Mouse (Mus musculus): ENCODE measurements around the gene Tdrd7. TPM values are rescaled to one million over a fixed set of nuclear protein-coding genes. Genes with fewer than 3 reads are reported as not detected.

Tdrd7 gene
- polyA plus RNA-seq, 1 experiment from 2014 or later = 19.0 TPM

- no peak overlapping the region for H3K9ac ChIP-seq (ENCODE audit: low read depth, low read length)
- no peak overlapping the region for H3K27ac ChIP-seq (ENCODE audit: low read depth, low read length)
- no peaks in the 10 kb centered on the region for H3K36me3 ChIP-seq (ENCODE audit: control insufficient read depth, insufficient read depth, low read length)
- no peak overlapping the region for H3K4me2 ChIP-seq (replicated peaks; ENCODE audit: low read depth, low read length)
- no peaks in the 10 kb centered on the region for H3K27me3 ChIP-seq (ENCODE audit: control insufficient read depth, insufficient read depth, low read length)
- 64% methylated on average over 3 of the region's 3 CpGs for WGBS
- ATAC-seq (ENCODE audit: low FRiP score, low TSS enrichment) = no peak
- no peaks in the 10 kb centered on the region for H3K9me3 ChIP-seq (ENCODE audit: control insufficient read depth, low read length)
- no peak overlapping the region for H3K4me3 ChIP-seq (ENCODE audit: low read length)
- peaks cover 8% of the 10 kb centered on the region; the same call in 1 of the 2 replicates for H3K4me1 ChIP-seq (ENCODE audit: control insufficient read depth, insufficient read depth, low read length)
These were observed 99.8 kb downstream of the Tdrd7 start for GRCm38 (mm10) chr4:46064961-46065360.

DNA sequence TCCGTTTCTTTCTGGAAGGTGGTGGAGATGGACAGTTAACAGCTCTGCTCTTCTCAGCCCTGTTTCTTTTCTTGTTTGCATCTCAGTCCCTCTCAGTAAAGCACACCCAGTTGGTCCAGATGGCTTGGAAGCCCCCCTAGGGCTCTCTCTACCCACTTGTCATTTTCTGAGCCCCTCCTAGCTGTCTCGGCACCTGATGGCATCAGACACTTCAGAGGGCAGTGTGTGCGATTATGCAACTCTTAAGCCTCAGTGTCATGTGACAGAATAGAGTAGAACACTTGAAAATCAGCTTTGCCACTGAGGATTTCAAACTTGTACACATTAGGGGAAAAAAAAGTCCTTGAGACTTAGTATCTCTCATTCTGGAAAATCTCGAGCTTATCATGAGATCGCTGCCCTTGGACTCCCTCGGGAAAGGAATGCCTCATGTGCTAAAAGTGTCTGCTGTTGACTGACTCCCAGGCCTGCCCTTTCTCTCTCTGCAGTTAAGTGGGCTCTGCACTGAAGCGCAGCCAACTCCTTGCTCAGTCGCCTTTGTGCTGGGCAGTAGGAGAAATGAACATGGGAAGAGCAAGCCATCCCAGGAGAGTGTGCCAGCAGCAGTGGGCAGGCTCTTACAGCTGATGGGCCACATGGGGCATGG is 100.7 kb downstream of the Tdrd7 start:
- H3K9ac ChIP-seq (ENCODE audit: low read depth, low read length) = no peak overlapping the region
- ATAC-seq (ENCODE audit: low FRiP score, low TSS enrichment) = no peak
- 57% methylated on average over 8 of the region's 8 CpGs for WGBS
- H3K4me1 ChIP-seq (ENCODE audit: control insufficient read depth, insufficient read depth, low read length) = peaks cover 8% of the 10 kb centered on the region; the same call in 1 of the 2 replicates
- no peaks in the 10 kb centered on the region for H3K36me3 ChIP-seq (ENCODE audit: control insufficient read depth, insufficient read depth, low read length)
- H3K9me3 ChIP-seq (ENCODE audit: control insufficient read depth, low read length) = no peaks in the 10 kb centered on the region
- H3K27me3 ChIP-seq (ENCODE audit: control insufficient read depth, insufficient read depth, low read length) = no peaks in the 10 kb centered on the region
- no peak overlapping the region for H3K4me3 ChIP-seq (ENCODE audit: low read length)
- no peak overlapping the region for H3K4me2 ChIP-seq (replicated peaks; ENCODE audit: low read depth, low read length)
- H3K27ac ChIP-seq (ENCODE audit: low read depth, low read length) = no peak overlapping the region

- 61% methylated on average over 3 of the region's 3 CpGs for WGBS
These were observed 102.9 kb downstream of the Tdrd7 start for GRCm38 (mm10) chr4:46068060-46068459.

DNA sequence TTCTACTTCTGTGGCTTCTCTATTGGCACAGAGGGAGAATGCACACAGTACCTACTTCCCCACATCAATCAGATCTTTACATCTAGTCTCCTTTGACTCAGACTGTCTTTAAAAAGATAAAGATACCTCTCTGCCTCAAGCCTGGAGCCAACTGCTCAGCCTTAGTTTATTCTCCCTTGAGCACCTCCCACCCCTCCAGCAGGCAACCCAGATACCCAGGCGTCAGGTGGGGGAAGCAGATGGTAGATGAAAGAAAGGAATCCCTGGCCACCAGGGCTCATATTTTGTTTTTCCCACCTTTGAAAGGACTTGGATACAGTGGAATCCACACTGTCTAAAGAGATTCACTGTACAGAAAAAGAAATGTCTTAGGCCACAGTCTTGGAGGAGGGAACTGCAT is 103.4 kb downstream of the Tdrd7 start:
- no peak overlapping the region for H3K4me2 ChIP-seq (replicated peaks; ENCODE audit: low read depth, low read length)
- no peak overlapping the region for H3K9ac ChIP-seq (ENCODE audit: low read depth, low read length)
- H3K27ac ChIP-seq (ENCODE audit: low read depth, low read length) = no peak overlapping the region
- H3K36me3 ChIP-seq (ENCODE audit: control insufficient read depth, insufficient read depth, low read length) = no peaks in the 10 kb centered on the region
- no peaks in the 10 kb centered on the region for H3K9me3 ChIP-seq (ENCODE audit: control insufficient read depth, low read length)
- no peaks in the 10 kb centered on the region for H3K27me3 ChIP-seq (ENCODE audit: control insufficient read depth, insufficient read depth, low read length)
- no peak for ATAC-seq (ENCODE audit: low FRiP score, low TSS enrichment)
- WGBS = 36% methylated on average over 1 of the region's 1 CpGs
- no peak overlapping the region for H3K4me3 ChIP-seq (ENCODE audit: low read length)
- peaks cover 8% of the 10 kb centered on the region; the same call in 1 of the 2 replicates for H3K4me1 ChIP-seq (ENCODE audit: control insufficient read depth, insufficient read depth, low read length)

More at GRCm38 (mm10) chr4:46068060-46068459, 102.9 kb downstream of the Tdrd7 start:
- Histone ChIP-seq H3K4me2 (replicated peaks; ENCODE audit: low read depth, low read length) (no peak overlapping the region), H3K27ac (ENCODE audit: low read depth, low read length) (no peak overlapping the region), H3K27me3 (ENCODE audit: control insufficient read depth, insufficient read depth, low read length) (no peaks in the 10 kb centered on the region), H3K4me3 (ENCODE audit: low read length) (no peak overlapping the region), H3K4me1 (ENCODE audit: control insufficient read depth, insufficient read depth, low read length) (peaks cover 8% of the 10 kb centered on the region; the same call in 1 of the 2 replicates), H3K36me3 (ENCODE audit: control insufficient read depth, insufficient read depth, low read length) (no peaks in the 10 kb centered on the region), H3K9ac (ENCODE audit: low read depth, low read length) (no peak overlapping the region), H3K9me3 (ENCODE audit: control insufficient read depth, low read length) (no peaks in the 10 kb centered on the region)
- no peak for ATAC-seq (ENCODE audit: low FRiP score, low TSS enrichment)

- H3K27ac ChIP-seq (ENCODE audit: low read depth, low read length) = peak overlapping the region; percentile 13; the same call in 1 of the 2 replicates
- no peaks in the 10 kb centered on the region for H3K9me3 ChIP-seq (ENCODE audit: control insufficient read depth, low read length)
- H3K4me3 ChIP-seq (ENCODE audit: low read length) = no peak overlapping the region
- H3K36me3 ChIP-seq (ENCODE audit: control insufficient read depth, insufficient read depth, low read length) = no peaks in the 10 kb centered on the region
- H3K27me3 ChIP-seq (ENCODE audit: control insufficient read depth, insufficient read depth, low read length) = no peaks in the 10 kb centered on the region
- WGBS = 44% methylated on average over 6 of the region's 6 CpGs
- H3K9ac ChIP-seq (ENCODE audit: low read depth, low read length) = no peak overlapping the region
- no peaks in the 10 kb centered on the region for H3K4me1 ChIP-seq (ENCODE audit: control insufficient read depth, insufficient read depth, low read length)
- H3K4me2 ChIP-seq (replicated peaks; ENCODE audit: low read depth, low read length) = no peak overlapping the region
- ATAC-seq (ENCODE audit: low FRiP score, low TSS enrichment) = peak; percentile 83
These were observed 104.8 kb downstream of the Tdrd7 start for GRCm38 (mm10) chr4:46069851-46070482.

DNA sequence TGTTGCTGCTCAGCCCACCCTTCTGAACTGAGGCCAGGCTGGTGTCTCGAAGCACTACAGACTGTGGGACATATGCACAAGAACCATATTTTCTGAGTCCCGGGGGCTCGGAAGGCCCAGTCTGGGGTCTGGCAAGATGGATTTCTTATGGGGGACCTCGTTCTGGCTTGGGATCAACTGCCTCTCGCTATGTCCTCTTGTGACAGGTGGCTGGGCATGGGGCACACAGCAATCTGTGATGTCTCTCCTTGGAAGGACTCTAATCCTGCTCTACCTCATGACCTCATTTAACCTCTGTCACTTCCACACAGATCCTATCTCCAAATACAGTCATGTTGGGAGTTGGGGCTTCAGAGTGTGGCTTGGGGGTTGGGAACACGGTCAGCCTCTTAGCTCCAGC is 107.5 kb downstream of the Tdrd7 start:
- H3K4me2 ChIP-seq (replicated peaks; ENCODE audit: low read depth, low read length) = no peak overlapping the region
- H3K27me3 ChIP-seq (ENCODE audit: control insufficient read depth, insufficient read depth, low read length) = no peaks in the 10 kb centered on the region; the same call in 1 of the 2 replicates
- ATAC-seq (ENCODE audit: low FRiP score, low TSS enrichment) = no peak
- peaks cover 5% of the 10 kb centered on the region; the same call in 1 of the 2 replicates for H3K4me1 ChIP-seq (ENCODE audit: control insufficient read depth, insufficient read depth, low read length)
- H3K36me3 ChIP-seq (ENCODE audit: control insufficient read depth, insufficient read depth, low read length) = no peaks in the 10 kb centered on the region
- H3K9ac ChIP-seq (ENCODE audit: low read depth, low read length) = no peak overlapping the region
- H3K4me3 ChIP-seq (ENCODE audit: low read length) = no peak overlapping the region
- no peak overlapping the region for H3K27ac ChIP-seq (ENCODE audit: low read depth, low read length)
- 88% methylated on average over 6 of the region's 6 CpGs for WGBS
- no peaks in the 10 kb centered on the region for H3K9me3 ChIP-seq (ENCODE audit: control insufficient read depth, low read length)

- Histone ChIP-seq H3K9ac (ENCODE audit: low read depth, low read length) (no peak overlapping the region), H3K27me3 (ENCODE audit: control insufficient read depth, insufficient read depth, low read length) (no peaks in the 10 kb centered on the region; the same call in 1 of the 2 replicates), H3K9me3 (ENCODE audit: control insufficient read depth, low read length) (no peaks in the 10 kb centered on the region), H3K27ac (ENCODE audit: low read depth, low read length) (no peak overlapping the region), H3K4me2 (replicated peaks; ENCODE audit: low read depth, low read length) (no peak overlapping the region), H3K4me3 (ENCODE audit: low read length) (no peak overlapping the region), H3K36me3 (ENCODE audit: control insufficient read depth, insufficient read depth, low read length) (no peaks in the 10 kb centered on the region), H3K4me1 (ENCODE audit: control insufficient read depth, insufficient read depth, low read length) (peaks cover 5% of the 10 kb centered on the region; the same call in 1 of the 2 replicates)
- WGBS = 63% methylated on average over 4 of the region's 4 CpGs
- no peak for ATAC-seq (ENCODE audit: low FRiP score, low TSS enrichment)
These were observed 108.6 kb downstream of the Tdrd7 start for GRCm38 (mm10) chr4:46073736-46074135.

- Histone ChIP-seq H3K27ac (ENCODE audit: low read depth, low read length) (no peak overlapping the region), H3K36me3 (ENCODE audit: control insufficient read depth, insufficient read depth, low read length) (no peaks in the 10 kb centered on the region), H3K4me1 (ENCODE audit: control insufficient read depth, insufficient read depth, low read length) (peaks cover 5% of the 10 kb centered on the region; the same call in 1 of the 2 replicates), H3K4me2 (replicated peaks; ENCODE audit: low read depth, low read length) (no peak overlapping the region), H3K4me3 (ENCODE audit: low read length) (no peak overlapping the region), H3K27me3 (ENCODE audit: control insufficient read depth, insufficient read depth, low read length) (no peaks in the 10 kb centered on the region; the same call in 1 of the 2 replicates), H3K9ac (ENCODE audit: low read depth, low read length) (no peak overlapping the region), H3K9me3 (ENCODE audit: control insufficient read depth, low read length) (no peaks in the 10 kb centered on the region)
- ATAC-seq (ENCODE audit: low FRiP score, low TSS enrichment) = no peak
- WGBS = 80% methylated on average over 3 of the region's 3 CpGs
These were observed 110.5 kb downstream of the Tdrd7 start for GRCm38 (mm10) chr4:46075664-46076063.

GRCm38 (mm10) chr4:46076892-46077291 is 111.8 kb downstream of the Tdrd7 start:
- H3K4me3 ChIP-seq (ENCODE audit: low read length) = no peak overlapping the region
- peaks cover 5% of the 10 kb centered on the region; the same call in 1 of the 2 replicates for H3K4me1 ChIP-seq (ENCODE audit: control insufficient read depth, insufficient read depth, low read length)
- no peak overlapping the region for H3K27ac ChIP-seq (ENCODE audit: low read depth, low read length)
- ATAC-seq (ENCODE audit: low FRiP score, low TSS enrichment) = no peak
- no peaks in the 10 kb centered on the region for H3K36me3 ChIP-seq (ENCODE audit: control insufficient read depth, insufficient read depth, low read length)
- H3K27me3 ChIP-seq (ENCODE audit: control insufficient read depth, insufficient read depth, low read length) = no peaks in the 10 kb centered on the region; the same call in 1 of the 2 replicates
- H3K9ac ChIP-seq (ENCODE audit: low read depth, low read length) = no peak overlapping the region
- H3K4me2 ChIP-seq (replicated peaks; ENCODE audit: low read depth, low read length) = no peak overlapping the region
- no peaks in the 10 kb centered on the region for H3K9me3 ChIP-seq (ENCODE audit: control insufficient read depth, low read length)
- WGBS = 62% methylated on average over 2 of the region's 2 CpGs

Data from kidney, embryonic 14.5 days (tissue).